Mouse (Mus musculus) C2C12 (cell line): ENCODE results near the gene Hoxc9.

ENCODE experiments used
- CEBPB ChIP-seq: IDR thresholded peaks from one replicate; pipeline ENCODE4 v1.6.1; 2011; ENCODE audit warnings: low read depth, mild to moderate bottlenecking, control low read depth, moderate library complexity
- CTCF ChIP-seq: IDR thresholded peaks from one replicate; pipeline ENCODE4 v1.5.1; 2011; ENCODE audit not compliant: control insufficient read depth, insufficient read depth, insufficient read length
- MYOD1 ChIP-seq: IDR thresholded peaks from one replicate; pipeline ENCODE4 v1.6.1; 2011; ENCODE audit warnings: low read depth; ENCODE audit not compliant: control insufficient read depth, insufficient read length

DNA sequence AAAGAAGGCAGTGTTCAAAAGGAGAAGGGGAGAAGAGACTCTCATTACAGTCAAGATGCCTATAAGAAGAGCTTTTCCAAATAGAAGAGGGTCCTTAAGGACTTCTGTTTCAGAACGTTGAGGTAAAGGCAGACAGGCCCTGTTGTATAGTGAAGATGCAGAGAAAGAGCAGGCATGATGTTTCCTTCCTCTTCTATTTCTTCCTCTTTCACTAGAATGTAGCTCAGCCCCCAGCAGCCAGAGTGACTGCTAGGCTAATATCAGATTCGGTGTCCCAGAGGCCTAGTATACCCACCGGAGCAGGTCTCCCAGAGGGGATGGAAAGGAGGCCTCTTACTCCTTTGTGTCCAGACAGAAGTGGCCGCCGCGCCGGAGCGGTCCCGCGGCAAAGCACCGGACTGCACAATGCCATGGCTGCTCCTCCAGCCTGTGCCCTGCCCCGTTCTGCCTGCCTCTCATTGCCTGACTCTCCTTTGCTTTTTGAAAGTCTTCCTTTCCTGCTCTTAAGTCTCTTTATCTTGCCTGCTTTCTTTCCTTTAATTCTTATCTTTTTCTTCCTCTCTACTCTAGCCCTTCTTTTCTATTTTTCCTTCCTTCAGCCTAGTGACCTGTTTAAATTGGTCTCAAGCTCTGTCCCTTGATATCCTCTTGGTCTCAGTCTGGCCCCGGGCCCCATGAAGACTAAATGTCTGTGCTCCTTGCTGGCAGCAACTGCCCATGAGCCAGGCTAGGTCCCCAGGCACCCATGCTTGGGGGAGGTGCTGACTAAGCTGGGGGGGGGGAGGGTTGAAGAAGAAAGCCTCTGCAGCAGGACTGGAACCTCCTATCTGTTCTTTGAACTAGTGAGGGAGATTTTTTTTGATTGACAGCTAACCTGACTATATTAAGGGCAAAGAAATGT lies 2.6 kb downstream of the Hoxc9 start:
- TF ChIP-seq CEBPB (no peak), CTCF (no peak), MYOD1 (no peak)
